Comparison of ENCODE assay signal across 10 mouse cellular contexts in the genomic region with DNA sequence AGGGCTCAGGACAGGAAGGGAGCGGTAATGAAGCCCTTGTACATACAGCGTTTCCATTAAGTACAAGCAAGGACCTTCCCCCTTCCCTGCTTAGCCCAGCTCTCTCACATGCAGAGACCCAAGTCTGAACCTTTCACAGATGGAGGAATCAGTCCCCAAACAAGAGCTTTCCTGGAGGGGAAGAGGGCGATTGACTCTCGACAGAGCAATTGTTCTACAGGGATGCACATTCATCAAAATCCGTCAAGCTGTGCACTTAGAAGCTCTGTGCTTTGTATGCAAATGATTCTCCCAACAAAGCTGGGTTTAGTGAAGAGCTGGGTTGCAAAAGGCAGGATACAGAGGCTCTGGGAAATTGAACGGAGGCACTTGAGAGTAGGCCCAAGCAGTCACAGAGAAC.
DNase-seq lines count a peak whose midpoint lies in the region; ATAC-seq lines count a peak whose summit lies in the region.
"Had no signal": no experiment of that assay in that cellular context is flagged by ENCODE, and none has a peak within 500 bp of the region (broad histone marks: within the 10 kb centered on the region; RNA-seq: fewer than 3 reads in every experiment).

No protein-coding gene starts in this region.

- H3K9me3 ChIP-seq in embryonic facial prominence, embryonic 14.5 days (ENCODE audit: control insufficient read depth, low read length), result no peaks in the 10 kb centered on the region
- no peaks in the 10 kb centered on the region for H3K9me3 ChIP-seq in limb, embryonic 15.5 days

- DNase-seq in embryo, embryonic 11 days, result peak; percentile 37
- no peak for DNase-seq in embryo, embryonic 9.5 days (ENCODE audit: extremely low spot score)
- peak; percentile 55 for DNase-seq in kidney, postnatal 14 days
- no peak for DNase-seq in kidney, postnatal 25 days
- no peak for DNase-seq in embryonic facial prominence, embryonic 14.5 days (ENCODE audit: low spot score)
- DNase-seq in T-cell, adult 2 months (ENCODE audit: low spot score), result no peak
- no peak for DNase-seq in layer of hippocampus, postnatal 14 days (ENCODE audit: low spot score in 2 of 2)

- no peak overlapping the region; the same call in 1 of the 2 replicates for H3K9ac ChIP-seq in embryonic facial prominence, embryonic 14.5 days (ENCODE audit: low read depth, low read length)
- H3K9ac ChIP-seq in limb, embryonic 15.5 days, result no peak overlapping the region
- H3K9ac ChIP-seq: liver, embryonic 14.5 days had no signal

- no peak overlapping the region for H3K4me3 ChIP-seq in embryonic facial prominence, embryonic 14.5 days (ENCODE audit: low read depth, low read length)
- H3K4me3 ChIP-seq in limb, embryonic 15.5 days, result no peak overlapping the region

- ATAC-seq in embryonic facial prominence, embryonic 14.5 days (ENCODE audit: low read depth), result no peak
- no peak for ATAC-seq in limb, embryonic 15.5 days (ENCODE audit: insufficient number of reproducible peaks, low FRiP score, low TSS enrichment, low read depth)
- ATAC-seq: Patski had no signal

- H3K36me3 ChIP-seq in embryonic facial prominence, embryonic 14.5 days (ENCODE audit: control insufficient read depth, insufficient read depth, low read length), result no peaks in the 10 kb centered on the region
- H3K36me3 ChIP-seq in limb, embryonic 15.5 days, result no peaks in the 10 kb centered on the region

- peak overlapping the region; percentile 96 for H3K27ac ChIP-seq in embryonic facial prominence, embryonic 14.5 days (replicated peaks; ENCODE audit: low read depth, low read length)
- H3K27ac ChIP-seq in limb, embryonic 15.5 days, result peak overlapping the region; percentile 91
- H3K27ac ChIP-seq: liver, embryonic 14.5 days had no signal

- 48% methylated on average over 6 of the region's 6 CpGs for WGBS in embryonic facial prominence, embryonic 14.5 days
- WGBS in limb, embryonic 15.5 days, result 49% methylated on average over 6 of the region's 6 CpGs

- H3K4me1 ChIP-seq in embryonic facial prominence, embryonic 14.5 days (ENCODE audit: control insufficient read depth, insufficient read depth, low read length), result peaks cover 73% of the 10 kb centered on the region
- peaks cover 87% of the 10 kb centered on the region for H3K4me1 ChIP-seq in limb, embryonic 15.5 days

- H3K4me2 ChIP-seq in embryonic facial prominence, embryonic 14.5 days (ENCODE audit: low read depth, low read length), result no peak overlapping the region
- H3K4me2 ChIP-seq in limb, embryonic 15.5 days, result no peak overlapping the region

- no peaks in the 10 kb centered on the region for H3K27me3 ChIP-seq in embryonic facial prominence, embryonic 14.5 days (replicated peaks; ENCODE audit: control insufficient read depth, insufficient read depth, low read length)
- H3K27me3 ChIP-seq in limb, embryonic 15.5 days, result no peaks in the 10 kb centered on the region
- H3K27me3 ChIP-seq: Patski had no signal

Comparison
In these comparisons a context has a peak if more than half of its experiments do, and no peak if none do; other contexts are left out.
1. DNase-seq: peak in embryo, embryonic 11 days (single experiment) and kidney, postnatal 14 days (single experiment); none in embryo, embryonic 9.5 days (single experiment), kidney, postnatal 25 days (0 of 2), embryonic facial prominence, embryonic 14.5 days (single experiment), T-cell, adult 2 months (single experiment) and layer of hippocampus, postnatal 14 days (0 of 2).